Mouse (Mus musculus): ENCODE measurements around the gene Zfp629.
A peak's percentile ranks its signal among the peaks of the same experiment; 100 is the strongest.

Zfp629 gene

GRCm38 (mm10) chr7:127614511-127614890 is 1.1 kb downstream of the Zfp629 start:
- peak; percentile 74 for DNase-seq (ENCODE audit: low spot score)

- no peak for DNase-seq (ENCODE audit: low spot score)
Measured at GRCm38 (mm10) chr7:127614091-127614490, 1.5 kb downstream of the Zfp629 start.

GRCm38 (mm10) chr7:127613501-127613900 is 2.1 kb downstream of the Zfp629 start:
- no peak for DNase-seq (ENCODE audit: low spot score)

- DNase-seq (ENCODE audit: low spot score): no peak
Measured at GRCm38 (mm10) chr7:127611561-127611960, 4.0 kb downstream of the Zfp629 start.

GRCm38 (mm10) chr7:127611011-127611410 is 4.6 kb downstream of the Zfp629 start:
- no peak for DNase-seq (ENCODE audit: low spot score)

- DNase-seq (ENCODE audit: low spot score): no peak
Measured at GRCm38 (mm10) chr7:127607150-127607549, 8.4 kb downstream of the Zfp629 start.

GRCm38 (mm10) chr7:127604256-127604655 is 11.3 kb downstream of the Zfp629 start:
- no peak for DNase-seq (ENCODE audit: low spot score)

GRCm38 (mm10) chr7:127602903-127603302 is 12.7 kb downstream of the Zfp629 start:
- no peak for DNase-seq (ENCODE audit: low spot score)

- DNase-seq (ENCODE audit: low spot score): no peak
Measured at GRCm38 (mm10) chr7:127601735-127602134, 13.9 kb downstream of the Zfp629 start.

GRCm38 (mm10) chr7:127600612-127601011 is 15.0 kb downstream of the Zfp629 start:
- no peak for DNase-seq (ENCODE audit: low spot score)

GRCm38 (mm10) chr7:127596747-127597146 is 18.9 kb downstream of the Zfp629 start:
- DNase-seq (ENCODE audit: low spot score): no peak

- DNase-seq (ENCODE audit: low spot score): no peak
Measured at GRCm38 (mm10) chr7:127592575-127592974, 23.0 kb downstream of the Zfp629 start.

- no peak for DNase-seq (ENCODE audit: low spot score)
Measured at GRCm38 (mm10) chr7:127591108-127591507, 24.5 kb downstream of the Zfp629 start.

- DNase-seq (ENCODE audit: low spot score): no peak
Measured at GRCm38 (mm10) chr7:127589637-127590036, 26.0 kb downstream of the Zfp629 start.

- DNase-seq (ENCODE audit: low spot score): no peak
Measured at GRCm38 (mm10) chr7:127588901-127589300, 26.7 kb downstream of the Zfp629 start.

GRCm38 (mm10) chr7:127588011-127588871 is 27.4 kb downstream of the Zfp629 start, which contains the start of the genes Ccdc189 and Rnf40:
Ccdc189 (minus strand) TSS chr7:127588595.
Rnf40 (plus strand) TSS chr7:127588767.
- peak; percentile 88 for DNase-seq (ENCODE audit: low spot score)

- no peak for DNase-seq (ENCODE audit: low spot score)
Measured at GRCm38 (mm10) chr7:127587196-127587595, 28.4 kb downstream of the Zfp629 start.

- DNase-seq (ENCODE audit: low spot score): no peak
Measured at GRCm38 (mm10) chr7:127586149-127586548, 29.4 kb downstream of the Zfp629 start.

GRCm38 (mm10) chr7:127585031-127585430 is 30.6 kb downstream of the Zfp629 start:
- DNase-seq (ENCODE audit: low spot score): no peak

- no peak for DNase-seq (ENCODE audit: low spot score)
Measured at GRCm38 (mm10) chr7:127583260-127583659, 32.3 kb downstream of the Zfp629 start.

GRCm38 (mm10) chr7:127574115-127574514 is 41.5 kb downstream of the Zfp629 start:
- no peak for DNase-seq (ENCODE audit: low spot score)

- no peak for DNase-seq (ENCODE audit: low spot score)
Measured at GRCm38 (mm10) chr7:127573503-127574008, 42.0 kb downstream of the Zfp629 start.

- peak; percentile 81 for DNase-seq (ENCODE audit: low spot score)
Measured at GRCm38 (mm10) chr7:127572895-127573471, 42.6 kb downstream of the Zfp629 start, which contains the start of gene Phkg2. Phkg2 (plus strand) TSS chr7:127573340.

Measured in ovary, postnatal 36 days (tissue).